Mouse (Mus musculus) monocyte, adult 5-6 weeks (primary cell): ENCODE measurements at regions not wholly inside any gene's neighbourhood (a gene's known extent, or its start where the extent isn't known, plus 50 kb on each side); places are given as distances from the start of the nearest gene placed in this dataset.

Experiments used
- ATAC-seq: fragments of 153-309, 156-312 bp; replicated peaks from 2 replicates; pipeline ENCODE4 v1.8.0; 2017; ENCODE audit warnings: mild to moderate bottlenecking; ENCODE audit not compliant: low TSS enrichment, insufficient number of reproducible peaks, severe bottlenecking, poor library complexity, low FRiP score

DNA sequence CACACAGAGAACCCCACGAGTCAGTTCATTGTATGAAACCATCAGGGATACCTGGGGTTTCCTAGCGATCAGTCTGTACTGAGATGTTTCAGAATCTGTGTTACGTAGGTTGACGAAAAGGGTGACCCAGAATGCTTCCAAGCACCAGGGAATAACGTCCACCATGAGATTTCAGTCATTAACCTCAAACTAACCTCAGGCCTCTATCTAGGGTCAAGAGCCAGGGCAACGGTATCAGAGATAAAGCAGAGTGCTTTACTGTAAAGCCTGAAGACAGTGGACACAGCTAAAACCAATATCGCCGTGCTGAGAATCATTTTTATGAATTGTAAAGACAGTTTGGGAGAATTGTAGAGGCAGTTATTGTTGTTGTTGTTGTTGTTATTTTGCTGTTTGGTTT is 52.9 kb upstream of the Errfi1 start:
- no peak for ATAC-seq

DNA sequence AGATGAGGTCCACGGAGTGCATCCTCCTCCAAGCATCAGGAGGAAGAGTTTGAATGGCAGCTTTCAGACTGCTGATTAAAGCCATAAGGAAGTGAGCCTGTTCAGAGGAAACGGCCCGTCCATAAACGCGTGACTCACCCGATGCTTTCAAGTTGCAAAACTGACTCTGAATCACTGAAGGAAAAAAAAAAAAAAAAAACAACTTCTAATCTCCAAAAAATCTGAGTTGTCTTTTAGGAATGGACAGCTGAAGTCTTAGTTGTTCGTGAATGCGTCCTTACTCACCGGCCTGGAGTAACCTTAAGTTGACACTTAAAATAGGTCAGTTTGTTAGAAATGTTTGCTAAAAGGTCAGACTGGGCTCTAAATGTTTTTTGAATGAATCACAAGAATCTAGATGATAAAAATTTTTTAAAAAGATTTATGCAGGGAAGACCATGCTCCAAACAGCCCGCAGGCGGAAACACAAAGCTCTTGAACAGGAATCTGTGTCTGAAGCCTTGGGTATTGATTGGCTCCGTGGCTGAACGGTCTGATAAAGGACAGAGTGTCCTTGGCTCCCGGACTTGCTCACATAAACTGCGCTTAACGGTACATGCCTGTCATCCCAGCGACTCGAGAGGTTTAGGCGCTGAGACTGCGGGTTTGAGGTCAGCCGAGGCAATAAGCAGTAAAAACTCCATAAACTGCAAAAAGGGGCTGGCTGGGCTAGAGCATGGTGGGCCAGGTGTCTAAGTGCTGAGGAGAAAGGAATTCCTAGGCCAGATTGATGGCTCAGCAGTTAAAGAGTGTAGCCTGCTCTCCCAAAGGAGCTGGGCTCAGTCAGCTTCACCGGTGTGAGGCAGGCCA is 53.9 kb upstream of the Errfi1 start:
- ATAC-seq: peak; percentile 80

DNA sequence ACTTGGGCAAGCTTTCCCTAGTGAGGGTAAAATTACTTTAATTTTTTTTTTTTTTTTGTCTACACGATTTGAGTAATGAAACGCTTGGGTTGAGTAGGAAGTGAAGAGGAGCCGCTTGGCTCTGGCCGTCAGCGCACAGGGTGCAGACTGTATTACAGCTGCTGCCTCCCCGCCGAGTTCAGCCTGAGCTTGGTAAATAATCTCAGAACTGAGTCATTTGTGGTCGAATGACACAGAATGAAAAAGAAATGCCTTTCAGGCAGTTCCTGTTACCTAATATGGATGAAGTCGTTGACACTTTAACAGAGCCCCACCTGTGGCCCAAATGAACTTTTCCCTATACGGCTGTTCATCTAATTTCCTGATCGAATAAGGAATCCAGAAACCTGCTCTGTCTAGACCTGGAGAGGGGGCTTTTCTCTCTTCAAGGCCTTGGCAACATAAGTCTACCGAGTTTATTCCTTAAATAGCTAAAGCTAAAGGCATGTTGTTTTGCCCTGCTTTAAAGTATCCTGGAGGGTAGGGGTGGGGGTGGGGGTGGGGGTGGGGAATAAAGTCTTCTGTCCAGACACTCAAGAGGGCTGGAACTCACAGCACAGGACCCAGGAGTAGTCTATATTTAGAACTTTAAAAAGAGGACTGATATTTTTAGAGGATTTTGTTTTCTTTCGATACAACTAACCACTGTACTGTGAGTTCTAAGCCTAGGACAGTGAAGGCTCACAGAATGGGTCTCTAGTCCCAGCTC is 54.8 kb upstream of the Errfi1 start:
- ATAC-seq: peak; percentile 88

DNA sequence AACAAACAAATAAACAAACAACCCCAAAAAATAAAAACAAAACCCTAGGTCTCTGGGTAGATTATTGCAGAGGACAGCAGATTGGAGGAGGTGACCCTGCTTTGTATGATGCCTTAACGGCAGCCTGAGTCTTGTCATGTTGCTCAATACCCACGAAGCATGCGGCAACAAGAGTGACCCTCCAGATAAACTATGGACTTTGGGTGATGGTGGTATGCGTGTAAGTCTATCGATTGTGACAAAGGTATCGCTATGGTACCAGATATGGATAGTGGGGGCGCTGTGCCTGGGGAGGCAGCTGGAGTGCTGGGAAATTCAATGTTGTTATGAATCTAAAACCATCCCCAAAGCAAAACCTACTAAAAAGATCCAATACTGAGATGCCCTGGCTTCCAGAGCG is 55.4 kb upstream of the Errfi1 start:
- no peak for ATAC-seq

DNA sequence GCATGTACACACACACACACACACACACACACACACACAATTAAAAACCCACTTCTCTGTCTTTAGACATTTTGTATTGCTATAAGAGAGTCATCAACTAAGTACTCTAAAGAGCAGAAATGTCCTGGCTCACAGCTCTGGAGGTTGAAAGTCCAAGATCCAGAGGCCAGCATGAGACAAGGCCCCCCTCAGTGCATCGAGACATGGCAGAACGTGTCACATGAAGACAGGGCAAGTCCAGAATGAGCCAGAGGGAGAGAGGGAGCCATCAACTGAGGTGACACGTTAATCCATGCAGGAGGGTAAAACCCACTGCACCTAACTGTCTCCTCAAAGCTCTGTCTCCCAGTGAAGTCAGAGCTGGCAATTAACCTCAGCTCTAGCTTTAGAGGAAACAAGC is 56.7 kb upstream of the Errfi1 start:
- ATAC-seq: no peak

DNA sequence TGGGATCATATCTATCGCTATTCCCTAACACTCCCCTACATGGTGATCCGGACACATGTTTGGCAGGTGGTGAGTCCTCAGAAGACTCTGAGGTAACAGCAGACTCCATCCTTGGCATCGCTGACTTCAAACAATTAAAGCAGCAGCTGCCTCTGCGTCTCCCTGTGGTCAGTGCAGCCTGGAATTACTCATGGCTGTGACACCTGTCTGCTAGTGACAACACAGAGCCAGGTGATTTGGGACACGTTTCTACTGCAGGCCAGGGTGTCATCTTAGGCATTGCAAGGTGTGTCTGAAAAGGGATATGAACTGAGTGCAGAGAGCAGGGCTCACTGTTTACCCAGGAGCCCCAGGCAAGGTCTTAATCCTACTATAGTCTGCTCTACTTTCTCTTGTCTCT is 58.8 kb upstream of the Errfi1 start:
- ATAC-seq: no peak

DNA sequence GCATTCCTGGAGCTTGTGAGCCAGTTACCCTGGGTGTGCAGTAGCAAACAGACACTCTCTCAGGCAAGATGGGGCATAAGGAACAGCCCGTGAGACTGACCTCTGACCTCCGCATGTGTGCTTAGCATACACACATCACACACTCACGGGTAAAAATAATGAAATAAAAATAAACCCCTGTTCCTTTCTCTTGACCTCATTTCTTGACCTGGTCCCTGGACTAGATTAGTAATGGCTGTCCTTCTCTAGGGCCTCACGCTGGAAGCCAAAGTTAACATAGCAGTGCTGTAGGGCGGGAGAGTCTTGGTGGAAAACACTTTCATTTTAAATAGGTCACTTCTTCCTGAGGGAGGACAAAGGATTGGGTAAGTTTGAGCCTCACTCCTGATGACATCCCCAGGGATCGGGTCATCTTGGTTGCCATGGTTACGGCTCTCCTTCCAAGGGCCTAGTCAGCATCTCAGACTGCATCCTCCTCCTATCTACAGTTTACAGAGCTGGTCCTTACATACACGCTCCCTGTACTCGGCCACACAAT is 59.4 kb upstream of the Errfi1 start:
- ATAC-seq: no peak

DNA sequence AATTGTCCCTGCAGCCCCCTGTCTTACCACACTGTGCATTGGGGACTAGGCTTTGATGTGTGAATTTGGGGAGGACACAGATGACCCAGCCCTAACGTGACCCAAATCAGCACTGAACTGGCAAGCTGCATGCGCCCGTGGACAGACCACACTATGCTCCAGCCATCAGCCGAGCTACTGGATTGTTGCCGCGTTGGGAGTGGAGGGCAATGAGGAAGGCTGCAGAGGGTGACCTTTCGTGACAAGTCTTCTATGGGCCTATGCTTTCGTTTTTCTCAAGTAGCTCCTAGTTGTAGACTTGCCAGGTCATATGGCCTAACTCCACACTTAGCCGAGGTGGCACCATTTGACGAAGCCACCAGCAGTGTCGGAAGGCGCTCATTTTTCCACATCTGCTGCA is 60.6 kb upstream of the Errfi1 start:
- ATAC-seq: no peak

DNA sequence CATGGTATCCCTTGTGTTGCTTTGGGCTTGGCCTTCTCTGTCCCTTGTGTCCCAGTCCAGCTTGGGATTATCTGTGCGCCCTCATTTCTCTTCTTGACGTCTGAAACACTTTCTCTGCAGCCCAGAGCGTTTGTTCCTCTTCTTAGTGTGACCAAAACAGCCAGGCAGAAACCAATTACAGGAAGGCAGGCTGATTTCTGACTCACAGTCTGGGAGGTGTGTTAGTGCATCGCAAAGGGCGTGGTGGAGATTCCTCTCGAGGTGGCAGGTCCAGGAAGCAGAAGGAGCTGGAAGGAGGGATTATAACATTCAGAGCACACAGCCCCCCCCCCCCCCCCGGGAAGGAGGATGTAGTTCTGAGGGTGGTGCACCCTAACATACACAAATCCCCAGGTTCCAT is 64.6 kb upstream of the Errfi1 start:
- ATAC-seq: peak; percentile 76

DNA sequence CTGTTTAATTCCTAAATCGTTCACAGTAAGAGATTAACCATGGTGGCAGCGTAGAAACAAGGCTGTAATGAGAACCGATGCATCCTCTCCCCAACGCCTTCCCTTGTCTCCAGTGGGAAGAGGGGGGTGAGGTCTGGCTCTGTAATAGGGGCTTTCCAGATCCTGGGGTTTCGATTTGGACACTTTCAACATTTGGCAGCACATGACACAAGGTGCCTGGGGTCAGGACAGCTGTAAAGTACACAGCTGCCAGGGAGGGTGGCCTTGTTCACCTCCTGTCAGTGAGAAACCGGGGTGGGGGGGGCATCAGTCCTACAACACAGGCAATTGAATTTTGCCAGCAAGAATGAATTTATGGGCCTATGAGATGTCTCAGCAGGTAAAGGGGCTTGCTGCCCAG is 66.6 kb upstream of the Errfi1 start:
- no peak for ATAC-seq

DNA sequence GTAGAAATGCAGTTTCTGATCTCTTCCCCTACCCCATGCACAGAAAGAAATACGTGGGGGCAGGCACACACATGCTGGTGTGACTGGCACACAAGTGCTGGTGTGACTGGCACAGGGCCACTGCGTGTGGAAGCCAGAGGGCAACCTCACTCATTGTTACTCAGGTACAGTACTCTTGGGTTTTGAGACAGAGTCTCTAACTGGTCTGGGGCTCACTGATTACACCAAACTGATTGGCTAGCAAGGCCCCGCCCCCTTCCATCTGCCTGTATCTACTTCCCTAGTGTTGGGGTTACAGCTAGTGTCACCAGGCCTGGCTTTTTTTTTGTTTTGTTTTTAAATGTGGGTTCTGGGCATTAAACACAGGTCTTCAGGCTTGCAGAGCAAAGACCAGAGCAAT is 67.1 kb upstream of the Errfi1 start:
- no peak for ATAC-seq

DNA sequence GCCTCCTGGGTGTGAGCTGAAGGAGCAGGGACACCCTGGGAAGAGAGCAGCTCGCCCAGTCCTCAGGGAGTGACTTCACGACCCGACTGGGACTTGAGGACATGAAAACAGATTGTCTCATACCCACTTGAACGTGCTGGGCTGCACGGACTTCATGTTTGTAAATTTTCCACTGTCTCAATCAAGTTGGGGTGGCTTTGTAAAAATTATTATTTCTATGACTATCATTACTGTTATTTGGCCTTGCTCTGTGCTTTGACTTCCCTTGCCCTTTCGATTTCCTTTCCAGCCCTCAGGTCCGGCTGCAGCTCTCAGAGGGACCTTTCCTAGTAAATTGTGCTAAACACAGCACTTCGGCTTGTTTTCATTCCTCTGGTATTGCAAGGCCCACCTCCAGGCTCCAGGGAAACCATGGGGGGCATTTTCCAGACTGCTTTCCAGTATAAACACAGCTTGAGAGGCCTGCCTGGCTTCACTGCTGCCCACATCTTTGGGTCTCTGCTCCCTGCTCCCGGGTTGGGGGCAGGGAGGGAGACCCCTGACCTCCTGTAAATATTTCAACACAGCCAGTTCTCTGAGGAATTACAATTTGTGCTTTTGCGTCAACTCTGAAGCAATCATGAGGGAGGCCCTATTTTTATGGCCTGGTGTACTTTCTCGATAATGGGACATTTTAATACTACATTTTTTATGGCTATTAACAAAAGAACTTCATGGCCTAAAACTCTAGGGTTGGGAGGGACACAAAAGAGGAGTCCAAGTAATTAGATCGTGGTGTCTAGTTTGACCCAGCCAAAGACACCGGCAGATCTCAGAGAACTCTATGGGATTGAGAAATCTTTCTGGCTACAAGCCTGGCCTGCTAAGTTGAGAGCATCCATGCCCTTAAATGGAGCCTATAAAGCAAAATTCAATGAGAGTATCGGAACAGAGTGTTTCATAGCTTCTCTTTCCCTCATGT is 68.9 kb upstream of the Errfi1 start:
- no peak for ATAC-seq

DNA sequence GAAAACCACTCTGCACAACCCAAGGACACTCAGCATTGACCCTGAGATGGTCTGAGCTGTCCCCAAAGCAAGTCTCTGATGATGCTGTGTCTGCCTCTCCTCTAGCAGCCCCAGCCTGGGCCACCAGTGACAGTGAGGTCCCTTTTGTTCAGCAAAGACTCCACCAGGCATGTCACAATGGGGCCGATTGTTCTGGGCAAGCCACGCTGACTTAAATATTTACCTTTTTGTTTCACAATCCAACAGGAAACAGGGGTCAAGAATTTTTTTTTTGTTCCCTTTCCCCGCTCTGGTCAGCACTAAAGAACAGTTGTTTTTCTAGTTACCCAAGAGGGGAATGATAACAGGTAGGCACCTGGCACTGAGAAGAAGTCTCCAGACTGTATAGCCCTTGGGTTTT is 72.4 kb upstream of the Errfi1 start:
- ATAC-seq: no peak

DNA sequence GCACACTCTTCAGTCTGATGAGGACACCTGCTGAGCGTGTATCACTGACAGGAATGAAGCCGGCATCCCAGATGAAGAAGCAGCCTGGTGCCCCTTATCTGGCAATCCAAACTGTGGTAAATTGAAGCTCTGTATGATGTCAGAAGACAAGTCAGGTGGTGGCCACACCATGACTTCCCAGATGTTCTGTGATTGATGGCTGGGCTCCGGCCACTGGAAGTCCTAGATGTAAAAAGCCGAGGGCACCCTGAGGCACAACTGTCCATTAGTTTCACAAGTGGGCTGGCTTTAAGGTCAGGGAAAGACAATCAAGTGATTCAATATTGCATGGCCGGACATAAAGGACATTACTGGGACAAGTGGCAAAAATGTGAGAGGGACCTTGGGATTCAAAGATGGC is 74.4 kb upstream of the Errfi1 start:
- ATAC-seq: no peak

DNA sequence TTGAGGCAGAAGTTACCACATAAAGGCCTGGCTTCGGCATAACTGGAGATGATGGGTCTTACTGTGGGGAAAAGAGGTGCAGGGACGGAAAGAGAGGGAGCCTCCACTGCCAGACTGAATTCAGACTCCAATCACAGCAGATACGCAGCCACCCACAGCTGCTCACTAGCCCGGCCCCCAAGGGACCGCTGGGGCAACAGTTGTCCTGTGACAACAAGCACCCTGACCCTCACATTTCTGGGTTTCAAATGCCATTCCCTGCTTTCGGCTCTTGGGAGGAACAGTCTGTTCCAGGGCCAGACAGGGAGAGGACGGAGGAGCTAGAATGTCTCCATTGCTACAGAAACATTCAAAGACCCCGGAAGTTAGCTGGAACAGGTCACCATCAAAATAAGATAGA is 75.0 kb upstream of the Errfi1 start:
- no peak for ATAC-seq

DNA sequence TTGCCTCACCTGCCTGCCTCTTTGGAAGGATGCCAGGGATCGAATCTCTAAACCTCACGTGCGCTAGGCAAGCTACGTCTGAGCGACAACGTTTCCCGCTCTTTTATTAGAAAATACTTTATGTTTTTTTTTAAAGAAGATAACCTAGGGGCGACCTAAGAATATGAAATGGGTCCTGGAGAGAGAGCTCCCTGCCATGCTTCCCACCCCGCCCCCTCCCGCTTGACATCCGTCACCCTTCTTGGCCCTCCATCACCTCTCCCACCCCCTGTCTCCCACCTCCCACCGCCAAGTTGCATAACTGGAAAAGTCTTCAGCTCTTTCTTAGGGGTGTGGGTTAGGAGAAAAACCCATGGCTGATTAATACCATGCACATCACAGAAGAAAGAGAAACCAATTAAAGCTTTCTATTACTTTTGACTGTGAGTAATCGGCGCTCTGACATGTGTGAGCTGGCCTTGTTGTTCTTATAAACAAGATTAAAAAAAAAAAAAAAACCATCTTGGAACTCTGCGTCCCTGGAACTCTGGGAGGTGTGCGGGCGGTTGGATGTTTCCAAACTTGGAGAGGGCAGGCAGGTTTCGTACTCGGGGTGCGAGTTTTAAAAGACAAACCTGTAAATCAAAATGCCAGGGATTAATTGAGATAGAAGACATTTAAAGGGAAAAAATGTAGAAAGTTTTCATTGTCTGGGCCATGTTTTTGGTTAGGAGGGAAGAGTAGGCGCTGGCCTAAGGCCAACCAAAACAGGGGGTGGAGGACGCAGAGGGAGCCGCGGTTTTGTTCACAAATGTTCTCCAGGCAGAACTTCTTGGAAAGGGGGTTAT is 77.8 kb upstream of the Errfi1 start:
- no peak for ATAC-seq

DNA sequence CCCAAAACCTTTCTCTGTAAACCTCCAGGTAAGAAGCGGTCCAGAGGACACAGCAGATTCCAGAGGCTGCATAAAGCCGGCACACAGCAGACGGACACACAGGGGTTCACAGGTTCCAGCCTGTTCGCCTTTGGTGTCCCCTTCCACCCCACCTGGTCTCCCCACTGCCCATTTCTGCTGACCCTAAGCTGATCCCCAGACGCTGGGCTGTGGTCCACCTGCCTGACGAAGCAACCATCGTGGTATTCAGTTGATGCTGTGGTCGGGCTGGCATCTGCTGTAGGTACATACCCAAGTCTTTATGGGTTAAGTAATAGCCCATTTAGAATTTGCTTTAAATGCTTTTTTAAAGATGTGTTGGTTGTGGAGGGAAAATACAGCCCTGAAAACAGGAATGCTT is 78.4 kb upstream of the Errfi1 start:
- ATAC-seq: no peak

DNA sequence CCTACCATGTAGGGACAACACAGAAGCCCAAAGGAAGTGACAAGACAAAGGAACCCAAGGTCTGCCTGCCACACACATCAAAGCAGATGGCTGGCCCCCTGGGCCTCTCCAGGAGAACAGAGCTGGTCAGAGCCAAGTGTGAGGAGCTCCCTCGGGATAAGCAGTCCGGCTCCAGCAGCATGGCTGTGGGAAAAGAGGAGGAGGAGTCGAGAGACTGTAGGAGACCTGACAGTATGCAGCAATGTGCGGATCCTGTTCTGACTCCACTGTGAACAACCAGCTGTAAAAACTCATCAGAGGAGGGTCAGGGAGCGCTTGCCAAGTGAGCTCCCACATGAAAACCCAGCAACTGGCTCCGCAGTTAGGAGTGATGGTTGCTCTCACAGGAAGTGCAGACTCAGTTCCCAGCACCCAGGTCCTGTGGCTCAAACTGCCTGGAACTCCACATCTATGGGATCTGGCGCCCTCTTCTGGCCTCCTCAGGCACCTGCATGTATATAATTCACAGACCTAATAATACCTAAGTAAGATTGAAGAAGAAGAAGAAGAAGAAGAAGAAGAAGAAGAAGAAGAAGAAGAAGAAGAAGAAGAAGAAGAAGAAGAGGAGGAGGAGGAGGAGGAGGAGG is 79.3 kb upstream of the Errfi1 start:
- ATAC-seq: no peak
